Mouse (Mus musculus): Measurements from ENCODE around the gene Cerk.

GRCm38 (mm10) chr15:86171316-86171715 is 14.6 kb downstream of the Cerk start:
- TF ChIP-seq USF1 (IDR thresholded peaks at IDR 0.05; ENCODE audit: low read depth, low read length) (no peak), CTCF (conservative IDR thresholded peaks at IDR 0.05 in 1 of 2, IDR thresholded peaks at IDR 0.05 in 1 of 2; ENCODE audit: low read depth in 2 of 2, low read length in 2 of 2) (no peak), POLR2A (IDR thresholded peaks at IDR 0.05; ENCODE audit: low read depth, low read length) (no peak), ZKSCAN1 (IDR thresholded peaks at IDR 0.05; ENCODE audit: borderline replicate concordance, low read depth, low read length) (no peak), E2F4 (IDR thresholded peaks at IDR 0.05; ENCODE audit: insufficient replicate concordance, low read depth, low read length) (no peak), TCF12 (IDR thresholded peaks at IDR 0.05; ENCODE audit: low read depth, low read length) (no peak), GABPA (IDR thresholded peaks at IDR 0.05; ENCODE audit: insufficient replicate concordance, low read depth, low read length) (no peak), EP300 (IDR thresholded peaks at IDR 0.05; ENCODE audit: low read length) (no peak), MAZ (IDR thresholded peaks at IDR 0.05; ENCODE audit: low read depth, low read length) (no peak), CHD2 (IDR thresholded peaks at IDR 0.05; ENCODE audit: low read length) (no peak), UBTF (IDR thresholded peaks at IDR 0.05; ENCODE audit: low read depth, low read length) (no peak), USF2 (conservative IDR thresholded peaks at IDR 0.05; ENCODE audit: low read depth, low read length) (no peak)

Data from CH12.LX (cell line).